Mouse (Mus musculus): ENCODE results near the gene Vamp4. TPM values are rescaled to one million over a fixed set of nuclear protein-coding genes. Genes with fewer than 3 reads are reported as not detected.

Vamp4 gene
- total RNA-seq, 1 experiment: 7.3 TPM

DNA sequence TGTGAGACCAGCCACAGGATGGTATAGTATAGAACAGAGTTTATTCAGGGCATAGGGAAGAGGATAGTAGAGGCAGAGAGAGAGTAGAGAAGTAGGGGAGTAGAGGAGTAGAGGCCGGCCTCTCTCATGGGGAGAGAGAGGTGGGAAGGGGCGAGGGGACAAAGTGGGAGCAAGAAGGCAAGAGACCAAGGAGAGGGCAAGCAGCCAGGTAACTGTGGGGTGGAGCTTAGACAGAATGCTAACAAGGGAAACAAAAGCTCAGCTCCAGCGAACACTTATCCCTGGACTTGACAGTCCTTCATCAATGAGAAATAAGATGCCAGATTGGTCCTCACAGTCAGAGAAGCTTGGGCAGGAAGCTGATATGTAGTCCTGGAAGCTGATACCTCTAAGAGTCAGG lies 72.3 kb downstream of the Vamp4 start:
- no peak overlapping the region for H3K4me3 ChIP-seq (ENCODE audit: insufficient read depth in 1 of 2, low read depth in 1 of 2, low read length in 2 of 2, poor library complexity in 1 of 2, severe bottlenecking in 1 of 2)
- no peak for DNase-seq (ENCODE audit: low read depth, low spot score)
- no peaks in the 10 kb centered on the region for H3K9me3 ChIP-seq (ENCODE audit: control insufficient read depth, insufficient read depth, low read depth, low read length)
- H3K27ac ChIP-seq (ENCODE audit: insufficient read depth, low read depth, low read length, poor library complexity, severe bottlenecking): no peak overlapping the region
- no peaks in the 10 kb centered on the region; a peak in 1 of 4 replicates for H3K4me1 ChIP-seq (ENCODE audit: control insufficient read depth in 2 of 2, insufficient read depth in 2 of 2, low read length in 2 of 2, poor library complexity in 1 of 2)
- TF ChIP-seq ZC3H11A (IDR thresholded peaks at IDR 0.05; ENCODE audit: borderline replicate concordance, low read depth, low read length) (no peak), MAFK (IDR thresholded peaks at IDR 0.05; ENCODE audit: insufficient read depth, low read depth, low read length) (no peak), ZNF384 (IDR thresholded peaks at IDR 0.05; ENCODE audit: low read depth, low read length) (no peak), CHD2 (IDR thresholded peaks at IDR 0.05; ENCODE audit: low read depth, low read length) (no peak), HCFC1 (IDR thresholded peaks at IDR 0.05; ENCODE audit: borderline replicate concordance, insufficient read depth, low read length) (no peak)
- H3K36me3 ChIP-seq (ENCODE audit: control insufficient read depth, insufficient read depth, low read length, poor library complexity, severe bottlenecking): no peaks in the 10 kb centered on the region
- in situ Hi-C loops (cut with MboI; ENCODE audit: low sequenced_read_pairs in 2 of 2, unreplicated experiment in 2 of 2): no loop called here
- H3K9ac ChIP-seq (ENCODE audit: insufficient read depth, low read depth, low read length, poor library complexity, severe bottlenecking): no peak overlapping the region

DNA sequence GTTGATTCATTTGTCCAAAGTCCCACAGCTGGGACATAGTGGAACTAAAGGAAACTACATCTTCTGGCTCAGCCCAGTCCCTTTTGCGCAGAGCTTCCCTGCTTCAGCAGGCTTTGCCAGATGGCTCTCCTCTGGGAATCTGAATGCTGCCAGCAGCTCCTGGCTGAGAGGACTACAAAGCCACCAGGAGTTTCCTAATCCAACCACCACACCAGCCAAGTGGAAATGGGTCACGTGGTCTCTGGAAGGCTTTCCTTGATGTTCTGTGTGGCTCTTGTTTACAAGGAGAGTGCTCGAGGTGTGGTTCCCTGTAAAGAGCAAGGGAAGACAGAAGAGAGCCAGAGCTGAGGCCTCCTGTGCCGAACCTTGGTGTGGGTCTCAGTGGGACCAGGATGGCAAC lies 73.4 kb downstream of the Vamp4 start:
- TF ChIP-seq CHD2 (IDR thresholded peaks at IDR 0.05; ENCODE audit: low read depth, low read length) (no peak), HCFC1 (IDR thresholded peaks at IDR 0.05; ENCODE audit: borderline replicate concordance, insufficient read depth, low read length) (no peak), ZC3H11A (IDR thresholded peaks at IDR 0.05; ENCODE audit: borderline replicate concordance, low read depth, low read length) (no peak), ZNF384 (IDR thresholded peaks at IDR 0.05; ENCODE audit: low read depth, low read length) (no peak), MAFK (IDR thresholded peaks at IDR 0.05; ENCODE audit: insufficient read depth, low read depth, low read length) (no peak)
- Histone ChIP-seq H3K4me1 (ENCODE audit: control insufficient read depth in 2 of 2, insufficient read depth in 2 of 2, low read length in 2 of 2, poor library complexity in 1 of 2) (no peaks in the 10 kb centered on the region; a peak in 1 of 4 replicates), H3K27ac (ENCODE audit: insufficient read depth, low read depth, low read length, poor library complexity, severe bottlenecking) (no peak overlapping the region), H3K4me3 (ENCODE audit: insufficient read depth in 1 of 2, low read depth in 1 of 2, low read length in 2 of 2, poor library complexity in 1 of 2, severe bottlenecking in 1 of 2) (no peak overlapping the region), H3K9ac (ENCODE audit: insufficient read depth, low read depth, low read length, poor library complexity, severe bottlenecking) (no peak overlapping the region), H3K9me3 (ENCODE audit: control insufficient read depth, insufficient read depth, low read depth, low read length) (no peaks in the 10 kb centered on the region), H3K36me3 (ENCODE audit: control insufficient read depth, insufficient read depth, low read length, poor library complexity, severe bottlenecking) (no peaks in the 10 kb centered on the region)
- in situ Hi-C loops (cut with MboI; ENCODE audit: low sequenced_read_pairs in 2 of 2, unreplicated experiment in 2 of 2): no loop called here
- no peak for DNase-seq (ENCODE audit: low read depth, low spot score)

DNA sequence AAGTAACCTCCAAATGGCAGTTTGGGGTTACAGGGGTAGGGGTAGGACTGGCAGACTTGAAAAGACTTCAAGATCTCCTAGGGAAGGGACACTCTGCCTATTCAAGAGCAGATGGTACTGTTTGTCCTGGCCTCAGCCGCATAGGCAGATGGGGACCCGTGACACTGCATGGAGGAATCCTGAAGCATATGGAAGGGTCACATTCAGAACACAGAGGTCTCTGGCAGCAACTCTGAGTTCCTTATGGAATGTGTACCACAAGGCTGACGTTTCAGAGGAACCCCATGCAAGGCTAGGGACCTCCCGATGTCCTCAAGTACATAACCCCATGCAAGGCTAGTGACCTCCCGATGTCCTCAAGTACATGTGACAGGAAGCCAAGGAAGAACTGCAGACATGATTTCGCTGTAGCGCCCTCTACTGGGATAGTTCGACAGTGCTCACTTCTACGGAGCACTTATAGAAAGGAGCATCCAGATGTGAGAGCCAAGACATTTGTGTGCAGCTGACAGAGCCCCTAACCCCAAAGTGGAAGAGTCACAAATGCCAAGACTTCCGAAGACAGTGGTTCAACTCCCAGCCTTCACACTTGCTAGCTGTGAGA lies 75.9 kb downstream of the Vamp4 start:
- DNase-seq (ENCODE audit: low read depth, low spot score): peak; percentile 21
- in situ Hi-C loops (cut with MboI; ENCODE audit: low sequenced_read_pairs in 2 of 2, unreplicated experiment in 2 of 2): no loop called here
- Histone ChIP-seq H3K36me3 (ENCODE audit: control insufficient read depth, insufficient read depth, low read length, poor library complexity, severe bottlenecking) (no peaks in the 10 kb centered on the region), H3K4me1 (ENCODE audit: control insufficient read depth in 2 of 2, insufficient read depth in 2 of 2, low read length in 2 of 2, poor library complexity in 1 of 2) (no peaks in the 10 kb centered on the region; a peak in 1 of 4 replicates), H3K27ac (ENCODE audit: insufficient read depth, low read depth, low read length, poor library complexity, severe bottlenecking) (no peak overlapping the region), H3K9me3 (ENCODE audit: control insufficient read depth, insufficient read depth, low read depth, low read length) (no peaks in the 10 kb centered on the region), H3K4me3 (ENCODE audit: insufficient read depth in 1 of 2, low read depth in 1 of 2, low read length in 2 of 2, poor library complexity in 1 of 2, severe bottlenecking in 1 of 2) (no peak overlapping the region), H3K9ac (ENCODE audit: insufficient read depth, low read depth, low read length, poor library complexity, severe bottlenecking) (no peak overlapping the region)
- TF ChIP-seq MAFK (IDR thresholded peaks at IDR 0.05; ENCODE audit: insufficient read depth, low read depth, low read length) (no peak), ZC3H11A (IDR thresholded peaks at IDR 0.05; ENCODE audit: borderline replicate concordance, low read depth, low read length) (no peak), ZNF384 (IDR thresholded peaks at IDR 0.05; ENCODE audit: low read depth, low read length) (no peak)

DNA sequence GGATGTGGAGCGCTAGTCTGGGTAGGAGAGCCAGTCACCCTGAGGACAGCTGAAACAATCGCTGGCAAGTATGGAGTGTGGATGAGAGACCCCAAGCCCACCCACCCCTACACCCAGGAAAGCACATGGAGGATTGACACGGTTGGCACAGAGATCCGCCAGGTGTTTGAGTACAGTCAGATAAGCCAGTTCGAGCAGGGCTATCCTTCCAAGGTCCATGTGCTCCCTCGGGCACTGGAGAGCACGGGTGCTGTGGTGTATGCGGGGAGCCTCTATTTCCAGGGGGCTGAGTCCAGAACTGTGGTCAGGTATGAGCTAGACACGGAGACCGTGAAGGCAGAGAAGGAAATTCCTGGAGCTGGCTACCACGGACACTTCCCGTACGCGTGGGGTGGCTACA lies 78.1 kb downstream of the Vamp4 start:
- in situ Hi-C loops (cut with MboI; ENCODE audit: low sequenced_read_pairs in 2 of 2, unreplicated experiment in 2 of 2): no loop called here
- no peak for DNase-seq (ENCODE audit: low read depth, low spot score)
- H3K36me3 ChIP-seq (ENCODE audit: control insufficient read depth, insufficient read depth, low read length, poor library complexity, severe bottlenecking): no peaks in the 10 kb centered on the region
- no peaks in the 10 kb centered on the region for H3K9me3 ChIP-seq (ENCODE audit: control insufficient read depth, insufficient read depth, low read depth, low read length)
- no peak overlapping the region for H3K9ac ChIP-seq (ENCODE audit: insufficient read depth, low read depth, low read length, poor library complexity, severe bottlenecking)
- no peaks in the 10 kb centered on the region; a peak in 1 of 4 replicates for H3K4me1 ChIP-seq (ENCODE audit: control insufficient read depth in 2 of 2, insufficient read depth in 2 of 2, low read length in 2 of 2, poor library complexity in 1 of 2)
- no peak overlapping the region for H3K27ac ChIP-seq (ENCODE audit: insufficient read depth, low read depth, low read length, poor library complexity, severe bottlenecking)
- TF ChIP-seq CHD2 (IDR thresholded peaks at IDR 0.05; ENCODE audit: low read depth, low read length): no peak
- TF ChIP-seq ZC3H11A (IDR thresholded peaks at IDR 0.05; ENCODE audit: borderline replicate concordance, low read depth, low read length): no peak
- no peak for TF ChIP-seq MAFK (IDR thresholded peaks at IDR 0.05; ENCODE audit: insufficient read depth, low read depth, low read length)
- TF ChIP-seq ZNF384 (IDR thresholded peaks at IDR 0.05; ENCODE audit: low read depth, low read length): no peak
- TF ChIP-seq HCFC1 (IDR thresholded peaks at IDR 0.05; ENCODE audit: borderline replicate concordance, insufficient read depth, low read length): no peak
- H3K4me3 ChIP-seq (ENCODE audit: insufficient read depth in 1 of 2, low read depth in 1 of 2, low read length in 2 of 2, poor library complexity in 1 of 2, severe bottlenecking in 1 of 2): no peak overlapping the region

Other genes with a start within 250 kb of the Vamp4 start
- 0.05 and 0.49 TPM in 2 replicates for gene Dnm3, start 92.5 kb upstream of the Vamp4 start, total RNA-seq (2012; rRNA removed)
- gene Mettl13, start 22.0 kb upstream of the Vamp4 start, total RNA-seq (2012; rRNA removed): 26.8 and 30.5 TPM in 2 replicates
- not detected in 2 replicates for gene Myoc, start 68.6 kb downstream of the Vamp4 start, total RNA-seq (2012; rRNA removed)
- gene Myocos, start 87.7 kb downstream of the Vamp4 start, total RNA-seq (2012; rRNA removed): not detected in 2 replicates
- gene Prrc2c, start 170.0 kb downstream of the Vamp4 start, total RNA-seq (2012; rRNA removed): 152 and 164 TPM in 2 replicates
- not detected in 2 replicates for gene Fmo4, start 243.5 kb downstream of the Vamp4 start, total RNA-seq (2012; rRNA removed)